Mouse (Mus musculus) layer of hippocampus, postnatal 36 days (tissue): ENCODE data around the gene Dnah2. TPM values are rescaled to one million over a fixed set of nuclear protein-coding genes. Genes with fewer than 3 reads are reported as not detected.

Experiments
- DNase-seq, 2 experiments: peaks; one replicate each; pipeline ENCODE4 v3.0.0; 2022
- total RNA-seq, 2 experiments: library from RNA; stranded (reverse); gene quantifications; 2 replicates each; pipeline ENCODE4 v1.2.3; 2021

Gene Dnah2
- total RNA-seq, 2 experiments from 2014 or later, result 5.4 to 5.9 TPM

GRCm38 (mm10) chr11:69418481-69419442, 130.1 kb downstream of the Dnah2 start:
- peak; percentile 89 to 90 for DNase-seq

DNA sequence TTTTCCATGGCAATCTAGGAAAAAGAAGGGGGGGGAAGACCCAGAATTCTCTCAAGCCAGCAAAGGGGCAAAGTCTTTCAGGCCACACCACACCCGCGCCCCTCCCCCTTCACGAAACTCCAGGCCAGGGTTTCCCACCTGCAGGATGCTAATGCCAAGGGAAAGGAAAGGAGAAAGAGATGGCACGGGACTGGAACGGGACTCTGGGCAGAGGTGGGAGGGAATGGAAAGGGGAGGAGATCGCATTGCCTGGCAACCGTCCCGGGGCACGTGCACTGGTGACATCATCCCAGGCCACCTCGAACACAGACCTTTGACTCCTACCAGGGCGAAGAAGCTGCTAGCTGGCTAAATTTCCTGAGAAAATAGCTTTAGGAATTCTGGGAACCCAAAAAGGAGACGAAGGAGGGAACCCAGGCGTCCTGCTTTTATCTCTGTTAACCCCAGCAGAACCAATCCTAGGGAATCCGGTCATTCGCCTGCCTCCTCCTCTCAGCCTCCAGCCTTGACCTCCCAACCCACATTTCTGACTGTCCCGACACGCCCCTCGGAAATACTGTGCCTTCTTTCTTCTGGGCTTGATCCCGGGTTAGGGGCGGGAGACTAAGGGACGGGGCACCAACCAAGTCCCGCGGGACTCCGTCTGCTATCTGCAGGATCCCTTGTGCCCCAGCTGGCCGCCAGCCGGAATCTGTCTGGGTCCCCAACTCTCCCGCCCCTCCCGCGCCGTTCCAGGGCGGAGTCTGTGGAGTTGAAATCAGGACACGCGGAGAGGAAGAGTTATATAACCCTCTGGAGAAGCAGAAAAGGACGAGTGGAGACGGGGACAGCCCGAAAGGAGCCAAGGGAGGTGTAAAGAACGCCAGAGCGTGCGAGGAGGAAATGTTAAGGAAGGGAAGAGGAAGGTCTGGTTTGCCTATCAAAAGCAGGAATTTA, 131.2 kb downstream of the Dnah2 start:
- DNase-seq, result peak; percentile 86

- no peak for DNase-seq
Observed at GRCm38 (mm10) chr11:69416921-69417448, 131.9 kb downstream of the Dnah2 start.

- DNase-seq, result no peak
Observed at GRCm38 (mm10) chr11:69416509-69416908, 132.4 kb downstream of the Dnah2 start.

GRCm38 (mm10) chr11:69415668-69416451, 133.1 kb downstream of the Dnah2 start:
- DNase-seq, result no peak

DNA sequence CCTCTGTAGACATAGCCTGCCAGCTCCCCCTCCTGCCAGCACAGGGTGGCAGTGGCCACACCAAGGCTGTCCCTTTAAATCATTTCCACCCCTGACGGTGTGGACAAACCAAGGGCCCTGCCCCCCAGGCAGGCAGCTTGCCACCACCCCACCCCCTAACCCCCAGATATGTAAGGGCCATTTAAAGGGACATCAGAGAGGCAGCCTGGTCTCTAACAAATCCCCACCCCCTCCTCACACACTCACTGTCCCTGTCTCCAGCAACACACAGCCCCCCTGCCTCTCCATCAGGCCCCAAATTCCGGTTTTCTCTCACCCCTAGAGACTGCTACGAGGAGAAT, 133.6 kb downstream of the Dnah2 start:
- peak in 1 of 2 experiments; percentile 63 for DNase-seq

GRCm38 (mm10) chr11:69414421-69415326, 134.2 kb downstream of the Dnah2 start:
- DNase-seq, result no peak

DNA sequence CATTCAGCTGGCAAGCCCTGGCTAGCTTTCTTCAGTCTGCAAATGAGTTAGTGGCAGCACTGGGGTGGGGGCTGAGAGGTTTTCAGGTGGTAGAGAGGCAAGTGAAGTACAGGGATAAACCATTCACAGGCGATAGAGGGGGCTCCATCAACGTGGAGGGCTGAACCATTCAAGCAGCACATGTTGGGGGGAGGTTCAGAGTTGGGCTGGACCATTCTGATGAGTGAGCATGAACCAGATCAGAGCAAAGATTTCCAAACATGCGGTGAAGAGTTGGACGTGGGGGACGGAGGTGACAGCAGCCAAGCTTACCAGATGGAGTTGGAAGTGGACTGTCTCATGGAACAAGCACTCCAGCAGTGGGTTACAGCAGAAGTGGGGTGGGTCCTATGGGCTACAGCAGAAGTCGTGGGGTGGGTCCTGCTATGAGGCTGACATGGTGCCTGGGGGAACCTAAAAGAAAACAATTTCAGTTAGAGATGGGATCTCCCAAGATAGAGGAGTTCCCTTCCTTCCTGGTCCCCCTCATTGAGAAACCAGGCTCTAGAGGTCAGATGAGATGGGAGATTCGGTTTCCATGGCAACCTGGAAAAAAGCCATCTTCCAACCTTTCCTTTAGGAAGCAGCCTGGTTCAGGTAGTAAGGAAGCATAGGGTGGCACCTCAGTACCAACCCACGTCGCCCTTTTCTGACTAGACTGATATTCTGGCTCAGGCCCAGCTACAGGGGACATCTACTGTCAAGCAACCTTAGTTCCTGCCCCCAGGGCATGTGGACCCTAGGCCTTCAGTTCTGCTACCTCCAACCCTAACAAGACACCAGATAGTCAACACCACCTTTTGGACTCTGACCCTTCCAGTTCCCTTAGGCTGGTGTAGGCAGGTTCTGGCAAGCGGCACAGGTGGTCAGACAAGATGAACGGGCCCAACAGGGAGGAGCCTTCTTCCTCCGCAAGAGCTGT, 135.4 kb downstream of the Dnah2 start, which contains the start of gene Kdm6b:
Kdm6b (minus strand) TSS at position 455 of the 961 bp plus-strand sequence.
- DNase-seq, result peak; percentile 67 to 70

DNA sequence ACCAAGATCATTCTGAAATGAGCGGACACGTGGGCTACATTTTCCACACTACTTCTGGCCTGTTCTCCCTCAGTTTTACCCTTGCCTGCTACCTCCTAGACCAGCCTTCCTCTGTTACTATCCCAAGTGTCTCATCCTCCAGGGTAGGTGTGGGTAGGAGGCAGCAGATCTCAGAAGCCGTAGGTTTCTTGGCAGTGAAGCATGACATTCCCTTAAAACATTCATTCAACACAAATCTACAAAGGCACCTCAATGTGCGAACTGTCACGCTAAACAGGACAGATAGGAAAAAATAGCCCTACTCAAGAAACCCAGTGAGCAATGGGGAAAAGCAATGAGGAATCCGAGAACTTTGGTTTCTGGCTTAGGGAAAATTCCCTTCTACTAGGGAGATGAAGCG, 136.4 kb downstream of the Dnah2 start:
- DNase-seq, result no peak

DNA sequence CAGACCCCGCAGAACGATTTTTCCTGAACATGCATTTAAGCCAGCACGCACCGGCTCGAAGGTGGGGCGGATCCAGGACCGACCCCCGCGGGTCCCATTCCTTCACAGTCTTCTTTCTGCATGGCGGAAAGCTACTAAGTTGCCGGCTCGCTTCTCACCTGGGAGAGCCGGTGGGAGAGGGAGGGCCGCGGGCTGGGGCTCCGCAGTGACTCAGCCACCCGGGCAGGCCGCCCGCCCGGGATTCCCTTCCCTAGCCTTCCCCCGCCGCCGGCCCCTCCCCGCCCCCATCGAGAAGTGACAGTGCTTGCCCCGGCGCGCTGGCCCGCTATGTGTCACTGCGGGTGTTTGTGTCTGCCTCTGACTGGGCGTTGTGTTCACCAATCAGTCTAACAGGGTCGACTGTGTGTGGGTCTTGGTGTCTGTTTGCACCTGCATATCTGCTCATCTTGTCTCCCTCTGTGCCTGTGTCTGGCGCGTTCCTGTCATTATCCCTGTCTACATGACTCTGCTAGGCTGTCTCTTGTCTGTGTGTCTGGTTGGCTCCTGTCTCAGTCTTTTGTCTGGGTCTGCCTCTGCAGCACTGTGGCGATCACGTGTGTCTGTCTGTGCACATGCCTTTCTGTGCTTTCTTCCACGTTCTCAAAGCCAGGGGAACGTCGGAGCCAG, 137.2 kb downstream of the Dnah2 start:
- DNase-seq, result peak in 1 of 2 experiments; percentile 50

DNA sequence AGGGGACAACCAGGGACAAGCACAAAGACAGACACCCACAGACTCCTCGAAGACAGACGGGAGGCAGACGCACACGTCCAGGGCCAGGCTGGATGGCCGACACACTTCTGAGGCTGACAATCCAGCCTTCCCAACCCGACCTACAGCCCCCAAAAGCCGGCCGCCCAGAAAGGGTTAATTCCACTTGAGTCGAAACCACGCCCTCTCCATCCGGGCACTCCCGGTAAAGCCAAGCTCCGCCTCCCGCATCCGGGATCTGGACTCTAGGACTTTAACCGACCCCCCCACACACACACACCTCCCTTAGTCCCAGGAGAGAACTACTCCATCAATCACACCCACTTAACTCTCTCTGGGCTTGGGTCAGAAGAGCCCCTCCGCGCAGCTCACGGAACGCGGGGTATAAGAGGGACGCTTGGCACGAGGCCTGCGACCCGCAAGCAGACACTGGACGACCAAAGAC, 137.8 kb downstream of the Dnah2 start:
- peak; percentile 90 to 91 for DNase-seq

DNA sequence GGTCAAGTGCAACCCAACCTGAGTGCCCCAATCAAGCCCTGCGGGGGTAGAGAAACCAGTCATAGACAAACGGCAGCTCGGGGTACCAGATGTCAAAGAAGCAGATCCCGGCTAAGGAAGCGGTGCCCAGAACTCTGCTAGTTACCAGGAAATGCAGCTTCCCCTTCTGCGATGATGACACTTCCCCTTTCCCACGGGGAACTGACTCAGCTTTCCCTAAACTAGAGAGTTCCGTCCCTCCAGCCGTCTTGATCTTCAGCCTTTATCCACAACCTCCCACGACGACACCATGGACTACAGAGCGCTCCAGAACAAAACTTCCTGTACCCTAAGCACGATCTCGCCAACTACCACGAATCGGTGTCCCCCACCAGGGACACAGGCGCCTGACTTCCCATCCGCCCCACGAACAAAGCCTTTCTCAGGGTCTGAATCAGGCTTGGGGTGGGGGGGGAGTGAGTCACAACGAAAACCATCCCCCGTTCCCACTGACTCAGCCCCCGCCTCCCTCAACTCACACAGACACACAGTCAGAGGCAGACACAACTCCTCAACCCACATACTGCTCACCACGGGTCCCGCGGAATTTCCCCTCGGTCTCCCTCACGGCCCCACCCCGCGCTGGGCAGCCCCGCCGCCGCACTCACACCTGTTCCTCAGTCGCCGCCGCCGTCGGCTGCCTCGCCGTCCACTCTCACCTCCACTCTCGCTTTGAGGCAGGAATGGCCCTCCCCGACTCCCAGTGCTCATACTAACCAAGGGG, 138.4 kb downstream of the Dnah2 start:
- peak; percentile 61 to 63 for DNase-seq

- peak in 1 of 2 experiments; percentile 58 for DNase-seq
Observed at GRCm38 (mm10) chr11:69410045-69410309, 138.9 kb downstream of the Dnah2 start.

GRCm38 (mm10) chr11:69409378-69410044, 139.4 kb downstream of the Dnah2 start:
- DNase-seq, result peak; percentile 77 to 79

DNA sequence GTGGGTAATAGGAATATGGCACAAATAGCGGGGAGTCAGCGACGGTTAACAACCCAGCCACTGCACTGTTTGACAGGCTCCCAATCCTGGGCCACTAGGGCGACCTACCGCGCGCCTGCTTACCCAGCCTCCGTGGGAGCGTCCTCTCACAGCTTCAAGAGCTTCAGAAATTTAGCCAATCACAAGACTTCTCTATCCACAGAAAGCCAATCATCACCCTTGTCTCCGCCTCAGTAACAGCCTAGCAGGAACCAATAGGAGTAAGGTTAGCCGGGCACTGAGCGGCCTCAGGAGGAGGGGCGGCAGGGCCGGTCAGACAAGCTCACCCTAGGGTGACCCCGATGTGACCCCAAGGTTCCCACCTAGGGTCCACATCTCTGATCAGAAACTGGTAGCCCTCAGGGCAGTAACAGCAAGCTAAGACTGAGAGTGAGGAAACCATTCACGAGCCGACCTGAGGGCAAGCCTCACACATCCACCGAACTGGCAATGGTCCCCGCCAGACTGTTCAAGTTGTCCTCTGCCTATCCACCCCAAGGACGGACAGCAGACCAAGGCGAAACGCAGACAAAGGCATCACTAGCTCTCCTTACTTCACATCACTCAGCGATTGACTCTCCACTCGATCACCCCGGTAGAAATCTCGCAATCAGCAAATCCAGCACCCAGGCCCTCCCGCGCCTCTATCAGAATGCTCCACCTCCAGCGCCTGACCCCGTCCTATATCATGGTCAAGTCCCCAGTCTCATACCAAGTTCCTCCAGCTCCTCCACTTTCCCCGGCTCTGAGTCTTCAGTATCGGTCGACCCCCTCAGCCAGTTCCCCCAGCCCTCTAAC, 140.2 kb downstream of the Dnah2 start:
- peak; percentile 82 to 83 for DNase-seq

GRCm38 (mm10) chr11:69407724-69408004, 141.2 kb downstream of the Dnah2 start:
- no peak for DNase-seq
